Mouse (Mus musculus) ES-E14 (cell line): ENCODE measurements at regions not wholly inside any gene's neighbourhood (a gene's known extent, or its start where the extent isn't known, plus 50 kb on each side); places are given as distances from the start of the nearest gene placed in this dataset.

Experiments used
- DNase-seq: peaks from one replicate; pipeline ENCODE4 v3.0.0-alpha.2; 2013; ENCODE audit warnings: low read depth, low spot score
- H3K27ac ChIP-seq: 2 replicates; pipeline ENCODE4 v1.5.1; 2012; ENCODE audit warnings: low read depth, mild to moderate bottlenecking, low read length, moderate library complexity, mixed read lengths; ENCODE audit not compliant: poor library complexity, insufficient read depth, severe bottlenecking
- H3K36me3 ChIP-seq: 2 replicates; pipeline ENCODE4 v1.6.1; 2012; ENCODE audit warnings: mild to moderate bottlenecking, low read length, moderate library complexity, mixed read lengths; ENCODE audit not compliant: control insufficient read depth, poor library complexity, insufficient read depth, severe bottlenecking
- H3K4me1 ChIP-seq, 2 experiments: fragments of 150-350 bp in 1 of 2; sonication (generic) in 1 of 2; 2 replicates each; pipeline ENCODE4 v1.6.1; 2012; ENCODE audit warnings: low read length in 2 of 2, mild to moderate bottlenecking in 1 of 2, mixed read lengths in 1 of 2; ENCODE audit not compliant: control insufficient read depth in 2 of 2, insufficient read depth in 2 of 2, poor library complexity in 1 of 2
- H3K4me3 ChIP-seq, 2 experiments: fragments of 150-350 bp in 1 of 2; sonication (generic) in 1 of 2; 2 replicates each; pipeline ENCODE4 v1.5.1; 2012; ENCODE audit warnings: low read length in 2 of 2, low read depth in 1 of 2, mild to moderate bottlenecking in 1 of 2, mixed read lengths in 1 of 2; ENCODE audit not compliant: insufficient read depth in 1 of 2, poor library complexity in 1 of 2, severe bottlenecking in 1 of 2
- H3K9ac ChIP-seq: 2 replicates; pipeline ENCODE4 v1.6.1; 2012; ENCODE audit warnings: low read depth, mild to moderate bottlenecking, low read length, mixed read lengths; ENCODE audit not compliant: poor library complexity, insufficient read depth, severe bottlenecking
- H3K9me3 ChIP-seq: fragments of 150-350 bp; sonication (generic); 2 replicates; pipeline ENCODE4 v1.6.1; 2012; ENCODE audit warnings: low read depth, mild to moderate bottlenecking, low read length; ENCODE audit not compliant: control insufficient read depth, insufficient read depth
- CHD2 ChIP-seq: IDR thresholded peaks from 2 replicates; pipeline ENCODE4 v1.6.1; 2014; ENCODE audit warnings: mild to moderate bottlenecking, low read depth, low read length, inconsistent platforms
- HCFC1 ChIP-seq: IDR thresholded peaks from 2 replicates; pipeline ENCODE4 v1.6.1; 2012; ENCODE audit warnings: low read length, inconsistent platforms, borderline replicate concordance; ENCODE audit not compliant: insufficient read depth
- MAFK ChIP-seq: IDR thresholded peaks from 2 replicates; pipeline ENCODE4 v1.6.1; 2014; ENCODE audit warnings: mild to moderate bottlenecking, low read depth, low read length, inconsistent platforms; ENCODE audit not compliant: insufficient read depth
- ZC3H11A ChIP-seq: IDR thresholded peaks from 2 replicates; pipeline ENCODE4 v1.6.1; 2012; ENCODE audit warnings: low read depth, mild to moderate bottlenecking, inconsistent platforms, low read length, borderline replicate concordance
- ZNF384 ChIP-seq: IDR thresholded peaks from 2 replicates; pipeline ENCODE4 v1.6.1; 2012; ENCODE audit warnings: low read depth, low read length, inconsistent platforms
- in situ Hi-C, 2 experiments: fragments of 600-800 bp; cut with MboI; formaldehyde crosslinking; loops; one replicate each; pipeline ENCODE4 v1.15.1; 2025; ENCODE audit warnings: low sequenced_read_pairs in 2 of 2, inconsistent platforms in 1 of 2; ENCODE audit not compliant: unreplicated experiment in 2 of 2

- Histone ChIP-seq H3K36me3 (no peaks in the 10 kb centered on the region), H3K27ac (no peak overlapping the region), H3K4me1 (no peaks in the 10 kb centered on the region), H3K9me3 (no peaks in the 10 kb centered on the region), H3K9ac (no peak overlapping the region), H3K4me3 (no peak overlapping the region)
- TF ChIP-seq ZC3H11A (no peak), HCFC1 (no peak)
- no peak for DNase-seq
- in situ Hi-C loops, result no loop called here
Observed at GRCm38 (mm10) chr4:94073178-94073870, 483.0 kb upstream of the Gm10306 start.

- no peaks in the 10 kb centered on the region for H3K9me3 ChIP-seq
- no peak overlapping the region for H3K4me3 ChIP-seq
- TF ChIP-seq CHD2 (no peak), MAFK (no peak), ZNF384 (no peak), HCFC1 (no peak), ZC3H11A (no peak)
- H3K9ac ChIP-seq, result no peak overlapping the region
- H3K27ac ChIP-seq, result no peak overlapping the region
- H3K36me3 ChIP-seq, result no peaks in the 10 kb centered on the region
- no peak for DNase-seq
- in situ Hi-C loops, result no loop called here
- H3K4me1 ChIP-seq, result no peaks in the 10 kb centered on the region
Observed at GRCm38 (mm10) chr4:94082839-94083238, 473.5 kb upstream of the Gm10306 start.

GRCm38 (mm10) chr4:94094379-94094778 is 462.0 kb upstream of the Gm10306 start:
- no peak overlapping the region for H3K9ac ChIP-seq
- no peaks in the 10 kb centered on the region for H3K9me3 ChIP-seq
- no peaks in the 10 kb centered on the region for H3K4me1 ChIP-seq
- H3K36me3 ChIP-seq, result no peaks in the 10 kb centered on the region
- no peak for TF ChIP-seq ZC3H11A
- TF ChIP-seq CHD2, result no peak
- no peak overlapping the region for H3K27ac ChIP-seq
- in situ Hi-C loops, result no loop called here
- DNase-seq, result no peak
- no peak overlapping the region for H3K4me3 ChIP-seq

- Histone ChIP-seq H3K4me3 (no peak overlapping the region), H3K9me3 (no peaks in the 10 kb centered on the region), H3K27ac (no peak overlapping the region), H3K9ac (no peak overlapping the region), H3K4me1 (no peaks in the 10 kb centered on the region), H3K36me3 (no peaks in the 10 kb centered on the region)
- TF ChIP-seq ZC3H11A, result no peak
- no peak for TF ChIP-seq HCFC1
- no peak for TF ChIP-seq ZNF384
- TF ChIP-seq CHD2, result no peak
- TF ChIP-seq MAFK, result no peak
- no peak for DNase-seq
- in situ Hi-C loops, result no loop called here
Observed at GRCm38 (mm10) chr4:94106941-94107340, 449.4 kb upstream of the Gm10306 start.

GRCm38 (mm10) chr4:94116881-94117280 is 439.5 kb upstream of the Gm10306 start:
- in situ Hi-C loops, result no loop called here
- Histone ChIP-seq H3K9me3 (no peaks in the 10 kb centered on the region), H3K27ac (no peak overlapping the region), H3K4me1 (no peaks in the 10 kb centered on the region), H3K4me3 (no peak overlapping the region), H3K36me3 (no peaks in the 10 kb centered on the region), H3K9ac (no peak overlapping the region)
- TF ChIP-seq CHD2, result no peak
- no peak for DNase-seq
